Mouse (Mus musculus): ENCODE data around the gene Add1.

- no peak for TF ChIP-seq POLR2A (IDR thresholded peaks at IDR 0.05; ENCODE audit: extremely low read depth, insufficient read depth, low read length)
- TF ChIP-seq CTCF (IDR thresholded peaks at IDR 0.05; ENCODE audit: extremely low read depth, insufficient read depth, low read length): no peak
Measured at GRCm38 (mm10) chr5:34551821-34552220, 21.6 kb upstream of the Add1 start.
